Mouse (Mus musculus) stomach, postnatal 0 days (tissue): ENCODE data around the gene Ssc5d.

Source experiments
- CTCF ChIP-seq: IDR thresholded peaks from 2 replicates; pipeline ENCODE4 v1.5.1; 2016; ENCODE audit warnings: antibody characterized with exemption, low read depth, mild to moderate bottlenecking, moderate library complexity
- EP300 ChIP-seq: optimal IDR thresholded peaks from 2 replicates; pipeline ENCODE3; 2016; ENCODE audit warnings: antibody characterized with exemption

DNA sequence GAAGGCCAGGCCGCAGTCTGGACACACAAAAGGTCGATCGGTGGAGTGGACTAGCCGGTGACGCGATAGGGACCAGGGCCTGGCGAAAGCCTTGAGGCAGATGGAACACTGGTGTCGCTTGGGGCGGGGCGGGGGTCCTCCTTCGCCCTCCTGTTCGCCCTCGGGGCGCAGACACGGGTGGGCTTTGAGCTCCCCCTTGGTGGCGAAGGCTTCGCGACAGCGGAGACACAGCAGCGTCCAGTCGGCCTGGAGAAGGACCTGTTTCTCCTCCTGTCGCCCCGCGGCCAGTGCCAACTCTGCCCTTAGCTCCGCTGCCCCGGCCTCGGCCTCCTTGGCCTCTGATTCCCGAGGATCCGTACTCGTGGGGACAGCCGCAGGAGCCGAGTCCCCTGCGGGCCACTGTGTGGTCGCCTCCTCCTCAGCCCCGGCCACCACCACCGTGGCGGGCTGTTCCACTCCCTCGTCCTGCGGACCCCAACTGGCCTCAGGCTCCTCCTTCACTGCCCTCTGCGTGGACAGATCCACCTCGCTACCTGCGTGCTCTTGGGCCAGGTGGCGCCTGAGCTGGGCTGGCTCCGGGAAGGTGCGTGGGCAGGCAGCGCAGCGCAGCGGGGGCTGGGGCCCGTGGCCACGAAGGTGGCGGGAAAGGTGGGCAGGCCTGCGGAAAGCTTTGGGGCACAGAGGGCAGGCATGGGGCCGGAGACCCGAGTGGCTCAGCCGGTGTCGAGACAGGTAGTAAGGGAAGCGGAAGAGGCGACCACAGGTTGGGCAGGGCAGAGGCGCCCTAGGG lies 68.6 kb downstream of the Ssc5d start:
- no peak for TF ChIP-seq CTCF
- no peak for TF ChIP-seq EP300
